Mouse (Mus musculus) thymus, postnatal 25 days (tissue): ENCODE measurements around the gene Zfp523.

Experiments
- DNase-seq: peaks from one replicate; pipeline ENCODE4 v3.0.0; 2022

Gene Zfp523

GRCm38 (mm10) chr17:28247613-28248012, 70.7 kb downstream of the Zfp523 start:
- no peak for DNase-seq

GRCm38 (mm10) chr17:28249062-28249461, 72.1 kb downstream of the Zfp523 start:
- no peak for DNase-seq

DNA sequence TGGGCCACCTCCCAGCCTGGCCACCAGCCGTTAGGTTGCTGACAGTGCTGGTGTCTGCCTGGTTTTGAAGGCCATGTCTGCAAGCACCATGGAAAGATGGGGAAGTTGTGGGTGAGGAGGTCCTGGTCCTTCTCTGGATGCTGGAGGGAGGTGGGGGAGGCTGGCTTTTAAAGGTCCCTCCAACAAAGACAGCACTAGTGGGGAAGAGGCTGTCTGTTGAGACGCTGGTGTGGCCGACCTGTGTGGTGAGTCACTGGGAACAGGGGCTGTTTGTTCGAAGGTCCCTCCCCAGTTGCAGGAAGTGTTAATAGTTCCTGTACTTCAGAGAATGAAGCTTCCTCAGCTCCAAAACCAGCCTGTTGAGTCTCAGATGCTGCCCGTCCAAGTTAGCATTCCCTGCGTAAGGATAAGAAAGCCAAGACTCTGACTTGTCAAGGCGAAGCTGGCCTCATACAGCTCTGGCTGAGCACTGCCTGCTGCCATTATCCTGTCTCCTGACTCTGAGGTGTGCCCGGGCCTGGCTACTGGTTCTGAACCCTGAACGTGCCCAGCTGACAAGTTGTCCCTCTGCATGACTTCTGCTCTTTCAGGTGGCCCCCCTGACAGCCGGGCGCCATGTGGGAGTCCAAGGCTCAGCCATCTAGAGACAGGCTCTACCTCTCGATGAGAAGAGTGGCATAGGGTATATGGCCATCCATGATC, 74.8 kb downstream of the Zfp523 start:
- no peak for DNase-seq

GRCm38 (mm10) chr17:28252281-28252648, 75.3 kb downstream of the Zfp523 start:
- no peak for DNase-seq

- DNase-seq, result no peak
Observed at GRCm38 (mm10) chr17:28253216-28253615, 76.3 kb downstream of the Zfp523 start.

DNA sequence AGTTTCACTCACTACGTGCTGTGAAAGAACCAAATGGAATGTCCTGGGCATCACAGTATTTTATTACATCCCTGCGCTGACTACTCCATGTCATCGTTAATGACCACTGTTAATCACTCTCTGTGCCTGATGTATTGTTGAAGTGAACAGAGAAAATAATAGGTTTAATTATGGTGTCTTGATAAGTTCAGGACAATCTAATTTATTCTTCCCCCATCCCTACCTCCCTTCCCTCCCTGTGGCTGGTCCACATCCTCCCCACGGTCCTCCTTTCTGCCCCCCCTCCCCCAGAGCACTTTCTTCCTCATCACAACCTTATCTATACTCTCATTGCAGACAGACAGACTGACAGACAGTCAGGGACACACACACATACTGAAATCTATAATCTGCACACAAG, 77.9 kb downstream of the Zfp523 start:
- DNase-seq, result no peak
